Mouse (Mus musculus) left cerebral cortex, postnatal 14 days (tissue): ENCODE measurements around the gene Gm42669. TPM values are rescaled to one million over a fixed set of nuclear protein-coding genes. Genes with fewer than 3 reads are reported as not detected.
A peak's percentile ranks its signal among the peaks of the same experiment; 100 is the strongest.

Experiments
- DNase-seq, 2 experiments: peaks; one replicate each; pipeline ENCODE4 v3.0.0; 2021 to 2022; ENCODE audit warnings: low spot score in 2 of 2, mixed read lengths in 1 of 2
- intact Hi-C: fragments of 180-260 bp; cut with DNase I; formaldehyde crosslinking; loops from one replicate; pipeline ENCODE4 v1.15.1; 2025
- long read RNA-seq, 2 experiments: library from polyadenylated mRNA; stranded (forward); transcript quantifications; one replicate each; pipeline ENCODE4 v2.0.0; 2021
- total RNA-seq, 2 experiments: library from RNA; stranded (reverse); gene quantifications; 2 replicates each; pipeline ENCODE4 v1.2.3; 2021

Gene Gm42669
- under 1 TPM; 0.66 to 0.76 TPM for total RNA-seq
- long read RNA-seq, experiment 1, partial matches to known transcripts: 0 of 4 reads
- long read RNA-seq, experiment 1, other reads (novel, unspliced or antisense): 4 of 4 reads
- long read RNA-seq, experiment 2, partial matches to known transcripts: 0 of 5 reads
- long read RNA-seq, experiment 2, other reads (novel, unspliced or antisense): 5 of 5 reads

GRCm38 (mm10) chr5:107507321-107507720 lies at the start of gene Gm42669:
Gm42669 (plus strand) TSS chr5:107507621.
- intact Hi-C loops: no loop called here
- no peak for DNase-seq

- no peak for DNase-seq
- intact Hi-C loops: no loop called here
These were observed 45.0 kb upstream of the Gm42669 start for GRCm38 (mm10) chr5:107462147-107463076.

- intact Hi-C loops: no loop called here
- no peak for DNase-seq
These were observed 40.9 kb upstream of the Gm42669 start for GRCm38 (mm10) chr5:107466501-107466900.

DNA sequence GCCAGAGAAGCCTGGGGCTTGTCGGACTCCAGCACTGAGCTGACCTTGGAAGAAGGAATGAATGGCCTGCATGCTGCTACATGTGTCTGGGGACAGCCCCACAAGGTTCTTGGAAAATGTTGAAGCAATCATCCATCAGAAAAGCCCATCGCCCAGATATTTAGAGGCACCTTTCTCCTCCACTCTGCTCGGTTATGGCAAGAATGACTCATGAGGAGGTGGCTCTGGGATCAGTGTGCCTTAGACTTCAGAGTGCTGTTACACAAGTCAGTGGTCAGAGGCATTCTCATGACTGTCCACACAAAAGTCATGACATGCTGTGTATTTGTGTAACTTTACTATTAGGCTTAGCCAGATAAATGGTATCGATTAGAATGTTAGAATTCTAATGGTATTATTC lies 40.3 kb upstream of the Gm42669 start:
- DNase-seq: no peak
- intact Hi-C loops: no loop called here

DNA sequence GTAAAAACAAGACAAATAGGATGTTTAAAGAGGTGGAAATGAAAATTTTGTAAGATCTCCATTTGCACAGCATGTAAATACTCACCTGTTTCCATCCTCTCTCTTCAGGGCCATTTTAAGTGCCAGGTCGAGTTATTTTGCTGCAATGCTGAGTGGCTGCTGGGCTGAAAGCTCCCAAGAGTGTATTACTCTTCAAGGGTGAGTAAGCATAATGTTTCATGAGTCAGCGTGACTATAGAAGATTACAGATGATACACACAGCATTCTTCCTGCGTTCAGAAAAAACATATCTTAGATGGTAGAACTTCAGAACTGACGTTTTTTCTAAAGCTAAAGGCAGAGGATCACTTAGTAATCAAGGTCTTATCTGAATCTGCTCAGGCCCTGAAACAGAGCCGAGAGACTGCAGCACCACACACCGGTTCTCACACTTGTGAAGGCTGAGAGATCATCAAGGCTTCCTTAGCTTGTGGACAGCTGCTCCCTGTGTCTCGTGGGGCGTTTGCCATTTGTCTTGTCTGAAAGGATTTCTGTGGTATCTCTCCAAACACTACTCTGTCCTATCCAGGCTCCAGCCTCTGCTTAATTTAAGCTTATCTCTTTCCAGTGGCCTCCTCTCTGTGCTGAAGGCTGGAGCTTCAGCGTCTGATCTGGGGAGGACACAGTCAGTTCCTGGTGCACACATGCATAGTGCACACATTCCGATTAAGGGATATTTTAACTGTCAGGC lies 36.7 kb upstream of the Gm42669 start:
- DNase-seq: no peak

DNA sequence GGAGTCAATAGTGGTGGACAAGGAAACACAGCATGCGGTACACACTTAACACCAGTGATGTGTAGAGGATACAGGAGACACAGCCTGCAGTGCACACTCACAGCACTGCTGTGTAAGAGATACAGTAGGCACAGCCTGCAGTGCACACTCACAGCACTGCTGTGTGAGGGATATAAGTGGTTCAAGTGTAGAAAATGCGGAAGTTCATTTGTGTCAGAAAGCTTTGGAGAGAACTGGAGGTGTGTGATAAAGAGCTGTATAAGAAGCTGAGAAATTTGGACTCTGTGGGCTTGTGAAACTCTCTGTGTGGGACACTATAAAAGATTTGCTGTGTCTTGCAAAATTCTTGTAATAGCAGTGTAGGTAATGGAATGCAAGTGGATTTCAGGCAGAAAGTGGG lies 27.2 kb upstream of the Gm42669 start:
- DNase-seq: no peak
- intact Hi-C loops: no loop called here

More for the DNA sequence above, 36.7 kb upstream of the Gm42669 start:
- intact Hi-C loops: no loop called here

GRCm38 (mm10) chr5:107488996-107489395 lies 18.4 kb upstream of the Gm42669 start:
- no peak for DNase-seq
- intact Hi-C loops: no loop called here

DNA sequence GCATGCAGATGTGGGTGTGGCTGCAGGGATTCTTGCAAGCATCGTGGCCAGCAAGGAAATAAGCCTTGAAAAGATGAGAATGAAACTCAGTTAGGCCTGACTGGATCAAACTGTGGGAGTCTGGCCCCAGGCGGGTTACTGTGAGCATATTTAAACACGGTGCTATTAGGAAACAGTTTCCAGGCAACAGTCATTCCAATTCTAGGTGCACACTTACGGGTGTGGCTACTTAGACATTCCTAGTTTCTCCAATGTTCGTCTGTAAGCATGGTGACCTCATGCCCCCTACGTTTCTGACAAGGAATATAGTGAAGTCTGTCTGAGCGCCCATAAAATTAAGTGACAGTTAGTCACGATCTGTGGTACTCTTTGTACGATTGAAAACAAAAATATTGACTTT lies 16.4 kb upstream of the Gm42669 start:
- intact Hi-C loops: no loop called here
- no peak for DNase-seq

DNA sequence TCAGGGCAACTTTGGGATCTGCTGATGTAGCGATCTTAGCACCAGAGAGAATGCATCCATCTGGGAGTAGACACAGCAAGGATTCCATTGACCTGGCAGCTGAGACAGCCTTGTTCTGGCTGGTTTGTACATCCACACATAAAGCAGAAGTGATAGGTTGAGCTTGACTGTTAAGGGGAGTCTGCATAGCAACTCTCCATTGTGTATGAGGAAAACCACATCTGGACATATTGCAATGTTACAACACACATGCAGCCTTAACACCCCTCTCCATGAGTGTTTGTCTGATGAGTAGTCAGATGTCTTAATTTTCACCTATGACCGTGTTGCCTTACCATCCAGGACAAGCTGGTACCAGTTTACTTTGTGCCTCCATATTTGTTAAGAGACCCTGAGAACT lies 14.9 kb upstream of the Gm42669 start:
- DNase-seq: no peak
- intact Hi-C loops: no loop called here

DNA sequence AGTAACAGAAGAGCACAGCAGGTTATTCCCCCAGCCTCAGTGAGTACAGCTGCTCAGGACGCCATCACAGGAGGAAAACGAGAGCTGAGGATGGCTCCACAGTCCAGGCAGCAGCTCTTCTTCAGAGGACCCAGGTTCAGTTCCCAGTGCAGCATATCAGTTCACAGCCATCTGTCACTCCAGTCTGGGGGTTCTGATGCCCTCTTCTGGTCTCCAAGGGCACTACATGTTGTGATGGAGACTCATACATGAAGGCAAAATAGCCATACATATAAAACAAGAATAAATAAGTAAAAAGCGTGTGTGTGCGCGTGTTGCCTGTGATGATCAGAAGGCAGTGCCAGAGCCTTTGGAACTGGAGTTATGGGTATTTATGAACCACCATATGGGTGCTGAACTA lies 12.7 kb upstream of the Gm42669 start:
- DNase-seq: no peak
- intact Hi-C loops: loop anchor here (5.0 kb wide), 1 partner anchor 82 kb away; no protein-coding TSS in a partner anchor

DNA sequence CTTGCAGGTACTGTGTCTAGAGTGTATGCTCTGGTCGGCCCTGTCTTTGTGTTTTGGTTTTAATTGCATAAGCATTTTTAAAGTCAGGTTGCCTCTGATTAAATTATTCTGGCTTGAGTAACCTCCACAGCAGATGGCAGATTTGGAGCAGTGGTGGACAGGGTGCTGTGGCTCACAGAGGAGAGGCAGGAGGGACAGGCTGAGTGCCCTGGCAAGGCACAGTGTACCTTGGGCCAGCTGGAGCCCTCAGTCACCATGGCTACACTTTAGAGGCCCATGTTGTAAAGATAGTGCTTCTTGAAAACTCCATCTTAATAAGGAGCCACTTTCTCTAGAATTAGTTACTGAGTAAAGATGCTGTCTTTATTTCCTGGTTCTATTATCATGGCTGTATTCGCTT lies 11.4 kb upstream of the Gm42669 start:
- intact Hi-C loops: loop anchor here (5.0 kb wide), 1 partner anchor 84 kb away; no protein-coding TSS in a partner anchor
- DNase-seq: no peak

DNA sequence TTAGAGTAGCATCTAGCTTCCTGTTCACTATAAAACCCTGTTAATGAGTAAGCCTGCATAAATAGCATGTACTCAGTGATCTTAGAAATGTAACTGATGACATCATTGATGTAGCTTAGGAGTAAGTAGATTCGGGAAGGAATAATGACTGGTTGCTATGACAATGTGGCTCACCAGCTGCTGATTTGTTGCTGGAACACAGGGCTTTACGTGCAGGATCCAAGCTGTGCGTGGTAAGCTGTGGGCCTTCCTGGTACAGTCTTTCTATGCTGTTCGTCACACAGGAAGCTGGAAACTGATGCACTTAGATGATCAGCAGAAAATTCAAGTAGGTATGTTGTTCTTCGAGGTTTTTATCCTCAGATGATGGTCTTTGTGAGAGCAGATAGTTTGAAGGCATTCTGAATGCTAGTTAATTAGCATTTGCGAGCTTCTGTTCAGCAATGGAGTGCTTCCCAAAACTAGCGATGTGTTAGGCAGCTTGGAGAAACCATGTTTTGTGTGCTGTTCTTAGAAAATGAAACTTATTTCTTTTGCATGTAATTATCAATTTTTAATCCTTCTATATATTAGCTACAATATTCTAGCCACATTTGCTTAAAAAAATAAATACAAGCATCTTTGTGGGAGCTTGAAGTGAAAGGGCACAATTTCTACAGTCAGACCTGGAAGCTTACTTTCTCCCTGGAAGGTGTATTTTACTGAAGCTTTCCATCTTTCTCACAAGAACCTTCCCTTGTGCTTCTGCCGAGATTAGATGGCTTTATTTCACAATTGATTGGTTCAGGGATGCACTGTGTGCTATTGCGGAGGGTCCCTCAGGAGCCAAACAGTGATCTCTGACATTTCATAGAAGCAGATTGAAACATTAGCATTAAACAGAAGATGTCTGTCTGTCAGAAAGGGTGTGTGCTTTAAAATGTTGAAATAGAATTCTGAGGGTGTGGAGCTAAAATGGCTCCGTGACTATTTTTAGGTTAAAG lies 9.6 kb upstream of the Gm42669 start:
- DNase-seq: peak; percentile 77 to 93
- intact Hi-C loops: loop anchor here (5.0 kb wide), 1 partner anchor 86 kb away; no protein-coding TSS in a partner anchor

DNA sequence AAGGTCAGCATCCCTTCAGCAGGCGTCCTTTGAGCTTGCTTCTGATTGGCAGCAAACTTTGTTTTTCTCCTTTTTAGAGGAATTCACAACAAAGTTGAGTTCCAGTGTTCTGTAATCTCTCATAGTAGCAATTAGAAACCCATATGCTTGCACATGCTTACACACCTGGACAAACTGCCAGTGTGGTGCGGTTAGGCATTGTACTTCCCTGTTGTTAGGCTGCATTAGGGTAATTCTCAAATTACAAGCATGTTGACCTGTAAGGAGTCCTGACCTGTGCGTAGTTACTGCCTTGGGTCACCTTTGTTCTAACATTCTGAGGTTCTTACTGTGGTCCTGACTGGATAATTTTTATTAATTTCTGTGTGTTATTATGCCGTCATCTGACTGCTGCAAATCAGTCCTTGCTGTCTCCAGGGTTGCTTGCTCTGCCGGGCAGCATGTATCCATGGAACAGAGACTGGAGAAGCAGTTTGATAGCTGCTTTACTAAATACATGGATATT lies 8.6 kb upstream of the Gm42669 start:
- no peak for DNase-seq
- intact Hi-C loops: loop anchor here (5.0 kb wide), 1 partner anchor 87 kb away; no protein-coding TSS in a partner anchor

DNA sequence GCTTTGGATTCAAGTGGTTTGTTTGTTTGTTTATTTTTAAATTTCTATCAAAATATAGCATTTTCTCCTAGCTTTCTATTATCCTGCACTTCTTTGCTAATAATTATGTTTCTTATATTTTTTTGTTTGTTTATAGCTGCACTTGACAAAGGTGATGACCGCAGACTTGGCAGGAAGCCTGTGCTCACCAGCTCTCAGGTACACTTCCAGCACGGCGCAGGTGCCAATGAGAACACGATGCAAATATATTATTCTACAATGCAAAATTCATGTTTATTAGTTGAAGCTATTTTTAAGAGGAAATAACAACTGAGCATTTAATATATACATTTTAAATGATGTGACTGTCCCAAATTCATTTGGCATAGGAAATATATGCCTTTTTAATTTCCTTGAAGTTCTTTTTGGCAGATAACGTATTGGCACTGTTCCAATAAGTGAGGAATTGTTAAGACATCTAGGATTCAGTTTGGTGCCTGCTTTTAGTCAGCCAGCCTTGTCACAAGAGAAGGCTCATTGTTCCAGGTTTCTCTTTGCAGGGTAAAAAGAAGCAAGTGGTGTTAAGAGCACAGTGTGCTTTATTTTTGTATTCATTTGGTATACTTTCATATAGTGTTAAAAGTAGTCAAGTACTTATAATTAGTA lies 7.4 kb upstream of the Gm42669 start:
- no peak for DNase-seq
- intact Hi-C loops: loop anchor here (5.0 kb wide), 1 partner anchor 88 kb away; no protein-coding TSS in a partner anchor

GRCm38 (mm10) chr5:107500741-107501140 lies 6.7 kb upstream of the Gm42669 start:
- intact Hi-C loops: no loop called here
- no peak for DNase-seq

DNA sequence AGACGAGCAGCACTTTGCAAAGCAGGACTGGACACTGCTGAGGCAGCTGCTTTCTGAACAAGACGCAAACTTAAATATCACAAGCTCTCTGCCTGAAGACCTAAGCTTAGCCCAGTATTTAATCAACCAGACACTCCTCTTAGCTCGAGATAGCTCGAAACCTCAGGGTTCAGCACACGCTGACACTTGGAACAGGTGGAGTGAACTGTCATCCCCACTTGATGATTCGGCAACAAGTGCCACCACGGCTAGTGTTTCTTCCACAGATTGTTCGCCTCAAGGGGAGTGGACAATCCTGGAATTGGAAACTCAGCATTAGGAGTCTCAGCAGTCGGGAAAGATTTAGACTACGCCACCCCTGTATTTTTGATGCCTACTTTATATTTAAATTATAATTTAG lies 3.1 kb downstream of the Gm42669 start:
- intact Hi-C loops: no loop called here
- no peak for DNase-seq

- no peak for DNase-seq
- intact Hi-C loops: no loop called here
These were observed 3.9 kb downstream of the Gm42669 start for GRCm38 (mm10) chr5:107511326-107511725.

DNA sequence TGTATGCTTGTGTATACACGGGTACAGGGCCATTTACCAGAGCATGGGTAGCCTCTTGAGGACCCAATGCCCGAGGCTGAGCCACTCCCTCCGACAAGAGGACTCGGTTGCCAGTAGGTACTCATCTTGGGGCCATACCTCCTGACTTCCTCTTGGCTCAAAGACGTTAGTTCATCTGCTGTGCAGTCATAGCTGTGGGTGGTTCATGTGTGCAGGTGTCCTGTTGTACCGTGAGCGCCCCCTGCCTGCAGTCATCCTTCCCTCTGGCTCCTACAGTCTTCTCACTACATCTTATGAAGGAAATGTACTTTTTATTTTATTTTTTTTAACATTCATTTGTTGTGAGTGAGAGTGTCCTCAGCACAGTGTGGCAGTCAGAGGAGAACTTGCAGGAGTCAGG lies 6.2 kb downstream of the Gm42669 start:
- intact Hi-C loops: no loop called here
- DNase-seq: peak; percentile 60 to 72
